Comparison of ENCODE assay signal across 25 mouse cellular contexts in genomic region chr7:116491113-116491512, GRCm38 (mm10). TPM values are rescaled to one million over a fixed set of nuclear protein-coding genes. Genes with fewer than 3 reads are reported as not detected.
A peak's percentile ranks its signal among the peaks of the same experiment; 100 is the strongest.
DNase-seq lines count a peak whose midpoint lies in the region; ATAC-seq and TF ChIP-seq lines count a peak whose summit lies in the region.
"Had no signal": no experiment of that assay in that cellular context is flagged by ENCODE, and none has a peak within 500 bp of the region (broad histone marks: within the 10 kb centered on the region; RNA-seq: fewer than 3 reads in every experiment).

No protein-coding gene starts in this region.

- peak; percentile 62 for ATAC-seq in megakaryocyte progenitor cell, adult 5-6 weeks (replicated peaks; ENCODE audit: poor library complexity)
- ATAC-seq: hindbrain, embryonic 16.5 days; lung, postnatal 0 days; Patski had no signal

- no peak overlapping the region for H3K27ac ChIP-seq in left cerebral cortex, adult 2 months
- H3K27ac ChIP-seq in gastrocnemius, adult 2 months: no peak overlapping the region
- H3K27ac ChIP-seq: embryonic facial prominence, embryonic 10.5 days; forebrain, embryonic 12.5 days; kidney, postnatal 0 days; limb, embryonic 15.5 days; neural tube, embryonic 13.5 days had no signal

- intact Hi-C loops in left cerebral cortex, adult 2 months (cut with DNase I): no loop called here
- intact Hi-C loops in gastrocnemius, adult 2 months (cut with DNase I): no loop called here

- TF ChIP-seq CTCF in left cerebral cortex, adult 2 months (IDR thresholded peaks at IDR 0.05): no peak
- no peak for TF ChIP-seq CTCF in gastrocnemius, adult 2 months (IDR thresholded peaks at IDR 0.05)

- DNase-seq in 3134 (ENCODE audit: extremely low read depth, insufficient read length, low spot score) (peak; percentile 70), A20 (ENCODE audit: low read depth, low spot score) (peak; percentile 31)
- DNase-seq in brain, adult 2 months (ENCODE audit: low read depth, low spot score): peak; percentile 44
- DNase-seq in left cerebral cortex, adult 9 months (ENCODE audit: low spot score in 2 of 2): no peak
- DNase-seq in left cerebral cortex, adult 2 months (ENCODE audit: extremely low spot score in 1 of 2, low spot score in 2 of 2): no peak
- DNase-seq in gastrocnemius, adult 2 months: no peak
- DNase-seq: adrenal gland, postnatal 14 days; cerebellum, adult 11-12 months; cerebellum, postnatal 36 days; gastrocnemius, postnatal 10 days; heart, adult 18-20 months; kidney, adult 11 months; midbrain, embryonic 14.5 days; right cerebral cortex, postnatal 25 days; thymus, postnatal 36 days had no signal

- no peak overlapping the region for H3K4me3 ChIP-seq in left cerebral cortex, adult 2 months
- no peak overlapping the region for H3K4me3 ChIP-seq in gastrocnemius, adult 2 months
- H3K4me3 ChIP-seq: embryonic facial prominence, embryonic 10.5 days; forebrain, embryonic 12.5 days; limb, embryonic 15.5 days; megakaryocyte, embryonic 14.5 days; neural tube, embryonic 13.5 days had no signal

RNA-seq across cellular contexts. Expression of gene Nucb2, which starts 13.1 kb away (rescaled TPM):
- total RNA-seq in megakaryocyte progenitor cell, adult 5-6 weeks (2015): 93.7 and 123 TPM in 2 replicates
- total RNA-seq in megakaryocyte progenitor cell, adult 5-6 weeks (2017): 119 TPM in 2 replicates
- total RNA-seq in left cerebral cortex, adult 2 months (2021): 10 to 100 TPM; 22.0 to 22.3 TPM
- total RNA-seq in gastrocnemius, adult 2 months (2021): 1 to 10 TPM; 3.9 to 7.7 TPM

RNA-seq across cellular contexts. Expression of gene Pik3c2a, which starts 47.9 kb away (rescaled TPM):
- 16.9 and 18.0 TPM in 2 replicates for total RNA-seq in megakaryocyte progenitor cell, adult 5-6 weeks (2015)
- total RNA-seq in megakaryocyte progenitor cell, adult 5-6 weeks (2017): 11.4 and 16.3 TPM in 2 replicates
- 10 to 100 TPM; 27.1 to 30.3 TPM for total RNA-seq in left cerebral cortex, adult 2 months (2021)
- total RNA-seq in gastrocnemius, adult 2 months (2021): 1 to 10 TPM; 6.7 to 9.7 TPM

Comparison
In these comparisons a context has a peak if more than half of its experiments do, and no peak if none do; other contexts are left out.
1. DNase-seq: peak in 3134 (single experiment), A20 (single experiment) and brain, adult 2 months (single experiment); none in left cerebral cortex, adult 9 months (0 of 2), left cerebral cortex, adult 2 months (0 of 2) and gastrocnemius, adult 2 months (single experiment).
2. RNA of gene Nucb2, which starts 13.1 kb away (total RNA-seq): 93.7 to 123 TPM in megakaryocyte progenitor cell, adult 5-6 weeks; 22.0 to 22.3 TPM in left cerebral cortex, adult 2 months and 3.9 to 7.7 TPM in gastrocnemius, adult 2 months; every median in the first group is over 4 times any median in the second.